Mouse (Mus musculus): ENCODE measurements around the gene 2010111I01Rik. TPM values are rescaled to one million over a fixed set of nuclear protein-coding genes. Genes with fewer than 3 reads are reported as not detected.

Gene 2010111I01Rik
- polyA plus RNA-seq, 1 experiment from 2014 or later = 114 TPM

DNA sequence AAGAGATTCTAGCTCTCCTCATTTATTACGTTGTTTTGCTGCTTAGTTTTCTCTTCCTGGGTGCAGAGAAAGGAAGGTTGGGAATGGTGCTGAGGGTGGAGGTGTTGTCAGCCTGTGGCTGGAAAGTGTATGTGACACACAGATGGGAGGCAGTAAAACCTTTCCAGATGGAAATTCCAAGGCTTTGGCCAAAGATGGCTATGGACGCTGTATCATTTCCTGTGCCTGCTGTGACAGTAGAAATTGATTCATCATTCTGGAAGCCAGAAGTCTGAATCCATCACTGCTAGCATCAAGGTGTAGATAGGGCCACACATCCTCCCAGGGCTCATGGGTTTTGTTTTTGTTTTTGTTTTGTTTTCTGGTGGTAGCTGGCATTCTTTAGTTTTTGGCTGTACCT, 141.9 kb downstream of the 2010111I01Rik start:
- ATAC-seq (ENCODE audit: insufficient read depth, low FRiP score, low read depth) = no peak
- H3K27me3 ChIP-seq (replicated peaks) = no peaks in the 10 kb centered on the region
- H3K4me2 ChIP-seq = no peak overlapping the region
- 66% methylated on average over 2 of the region's 2 CpGs for WGBS
- no peaks in the 10 kb centered on the region for H3K36me3 ChIP-seq
- no peak overlapping the region for H3K4me3 ChIP-seq (replicated peaks)
- H3K9me3 ChIP-seq = no peaks in the 10 kb centered on the region
- no peak overlapping the region for H3K9ac ChIP-seq
- H3K27ac ChIP-seq = no peak overlapping the region
- H3K4me1 ChIP-seq = peaks cover 15% of the 10 kb centered on the region; the same call in 1 of the 2 replicates

DNA sequence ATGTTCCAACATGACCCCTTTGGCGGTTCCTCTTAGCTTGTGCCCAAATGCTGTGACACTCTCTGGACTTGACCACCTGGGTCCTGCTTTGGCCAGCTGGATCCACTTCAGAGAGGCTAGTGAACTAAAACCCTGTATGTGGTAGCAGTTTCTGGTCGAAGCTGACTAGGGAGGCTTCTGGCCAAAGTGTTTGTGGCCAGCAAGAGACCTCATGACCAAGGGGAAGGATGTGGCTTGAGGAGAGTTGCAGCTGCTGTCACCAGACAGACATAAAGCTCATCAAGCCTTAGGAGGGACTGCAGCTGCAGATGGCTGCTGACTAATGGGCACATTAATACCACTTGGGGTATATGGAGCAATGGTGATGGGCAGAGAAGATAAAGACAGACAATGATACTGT, 143.9 kb downstream of the 2010111I01Rik start:
- H3K27ac ChIP-seq = no peak overlapping the region
- no peaks in the 10 kb centered on the region for H3K36me3 ChIP-seq
- H3K9me3 ChIP-seq = no peaks in the 10 kb centered on the region
- H3K4me2 ChIP-seq = no peak overlapping the region
- H3K27me3 ChIP-seq (replicated peaks) = no peaks in the 10 kb centered on the region
- H3K4me3 ChIP-seq (replicated peaks) = no peak overlapping the region
- H3K9ac ChIP-seq = no peak overlapping the region
- peaks cover 20% of the 10 kb centered on the region; the same call in 1 of the 2 replicates for H3K4me1 ChIP-seq
- no peak for ATAC-seq (ENCODE audit: insufficient read depth, low FRiP score, low read depth)
- 62% methylated on average over 2 of the region's 2 CpGs for WGBS

DNA sequence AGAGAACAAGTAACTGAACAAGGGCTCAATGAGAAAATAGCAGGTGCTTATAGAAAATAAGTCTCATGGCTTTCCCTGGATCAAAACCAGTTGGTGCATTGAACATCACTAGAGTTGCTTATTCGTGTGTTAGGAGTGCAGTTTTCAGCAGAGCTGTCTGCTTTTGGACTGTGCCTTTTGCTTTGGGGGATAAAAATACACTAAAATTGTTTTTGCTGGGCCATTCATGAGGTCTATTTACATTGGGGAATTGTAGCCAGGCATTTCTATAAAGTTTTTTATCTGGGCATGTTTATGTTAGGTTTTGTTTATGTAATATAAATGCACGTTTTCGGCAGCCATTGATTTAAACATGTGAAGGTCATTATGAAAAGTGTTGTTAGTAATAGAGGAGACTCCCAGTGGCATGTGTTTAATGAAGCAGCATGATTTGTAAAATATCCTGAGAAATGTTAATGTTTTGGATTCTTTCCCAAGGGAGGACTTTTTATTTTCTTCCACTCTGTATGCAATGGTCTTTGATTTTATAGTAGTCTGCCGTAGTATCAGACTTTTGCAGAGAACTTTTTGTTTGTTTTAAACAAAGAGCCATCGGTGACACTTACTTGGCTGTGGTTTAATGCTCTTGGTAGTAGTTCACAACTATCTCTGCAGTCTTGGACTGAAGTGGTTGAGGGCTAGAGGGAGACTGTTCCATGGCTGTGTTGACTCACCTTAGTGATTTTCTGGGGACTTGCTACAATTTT, 146.8 kb downstream of the 2010111I01Rik start:
- 25% methylated on average over 5 of the region's 5 CpGs for WGBS
- Histone ChIP-seq H3K9me3 (no peaks in the 10 kb centered on the region), H3K4me3 (replicated peaks) (no peak overlapping the region), H3K4me1 (peaks cover 36% of the 10 kb centered on the region), H3K36me3 (no peaks in the 10 kb centered on the region), H3K27me3 (replicated peaks) (no peaks in the 10 kb centered on the region), H3K4me2 (peak overlapping the region; percentile 25; the same call in 1 of the 2 replicates), H3K27ac (peak overlapping the region; percentile 87), H3K9ac (no peak overlapping the region)
- peak; percentile 21; the same call in 1 of the 2 replicates for ATAC-seq (ENCODE audit: insufficient read depth, low FRiP score, low read depth)

GRCm38 (mm10) chr13:63112043-63112597, 147.4 kb downstream of the 2010111I01Rik start:
- WGBS = 35% methylated on average over 4 of the region's 4 CpGs
- H3K27ac ChIP-seq = peak overlapping the region; percentile 87
- H3K4me2 ChIP-seq = peak overlapping the region; percentile 25; the same call in 1 of the 2 replicates
- no peaks in the 10 kb centered on the region for H3K27me3 ChIP-seq (replicated peaks)
- no peak overlapping the region for H3K9ac ChIP-seq
- no peaks in the 10 kb centered on the region for H3K36me3 ChIP-seq
- H3K4me3 ChIP-seq (replicated peaks) = no peak overlapping the region
- ATAC-seq (ENCODE audit: insufficient read depth, low FRiP score, low read depth) = 0 out of 2 replicates have a peak, but pooled peaks have one; percentile 19
- no peaks in the 10 kb centered on the region for H3K9me3 ChIP-seq
- peaks cover 36% of the 10 kb centered on the region for H3K4me1 ChIP-seq

GRCm38 (mm10) chr13:63112598-63113372, 148.1 kb downstream of the 2010111I01Rik start:
- H3K4me2 ChIP-seq = peak overlapping the region; percentile 25; the same call in 1 of the 2 replicates
- no peaks in the 10 kb centered on the region for H3K9me3 ChIP-seq
- H3K36me3 ChIP-seq = no peaks in the 10 kb centered on the region
- no peaks in the 10 kb centered on the region for H3K27me3 ChIP-seq (replicated peaks)
- peak overlapping the region; percentile 87 for H3K27ac ChIP-seq
- H3K4me3 ChIP-seq (replicated peaks) = no peak overlapping the region
- H3K9ac ChIP-seq = no peak overlapping the region
- peaks cover 36% of the 10 kb centered on the region for H3K4me1 ChIP-seq
- peak; percentile 34; the same call in 1 of the 2 replicates for ATAC-seq (ENCODE audit: insufficient read depth, low FRiP score, low read depth)
- WGBS = 34% methylated on average over 10 of the region's 10 CpGs

DNA sequence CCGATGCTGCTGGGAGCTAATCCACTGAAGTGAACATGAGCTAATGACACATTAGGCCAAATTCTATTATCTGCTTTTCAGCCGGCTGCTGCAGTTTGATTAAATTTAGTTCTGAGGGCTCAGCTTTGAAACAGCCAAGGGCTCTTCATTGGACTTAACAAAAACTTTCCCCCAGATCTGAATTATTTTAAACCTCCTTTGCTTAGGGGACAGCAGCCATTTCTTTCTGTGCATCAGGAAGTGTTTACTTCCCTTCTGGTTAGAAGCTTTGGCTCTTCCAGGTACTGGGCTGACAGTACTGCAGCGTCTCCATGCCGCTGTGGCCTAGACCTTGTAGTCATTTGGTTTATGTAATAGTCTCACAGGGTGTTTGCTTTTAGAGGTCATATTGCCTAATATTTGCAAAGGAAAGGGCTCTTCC, 149.2 kb downstream of the 2010111I01Rik start:
- no peak overlapping the region for H3K4me3 ChIP-seq (replicated peaks)
- WGBS = 50% methylated on average over 4 of the region's 4 CpGs

GRCm38 (mm10) chr13:63115187-63115784, 150.6 kb downstream of the 2010111I01Rik start:
- Histone ChIP-seq H3K4me2 (no peak overlapping the region), H3K4me1 (peaks cover 31% of the 10 kb centered on the region), H3K9ac (no peak overlapping the region), H3K36me3 (no peaks in the 10 kb centered on the region), H3K9me3 (no peaks in the 10 kb centered on the region), H3K27me3 (replicated peaks) (no peaks in the 10 kb centered on the region), H3K4me3 (replicated peaks) (no peak overlapping the region), H3K27ac (peak overlapping the region; percentile 78)
- ATAC-seq (ENCODE audit: insufficient read depth, low FRiP score, low read depth) = no peak
- WGBS = 66% methylated on average over 3 of the region's 3 CpGs

More for the DNA sequence above, 149.2 kb downstream of the 2010111I01Rik start:
- H3K27ac ChIP-seq = peak overlapping the region; percentile 78
- H3K4me1 ChIP-seq = peaks cover 31% of the 10 kb centered on the region
- H3K36me3 ChIP-seq = no peaks in the 10 kb centered on the region
- H3K9ac ChIP-seq = no peak overlapping the region
- no peaks in the 10 kb centered on the region for H3K9me3 ChIP-seq
- H3K4me2 ChIP-seq = no peak overlapping the region
- ATAC-seq (ENCODE audit: insufficient read depth, low FRiP score, low read depth) = no peak
- H3K27me3 ChIP-seq (replicated peaks) = no peaks in the 10 kb centered on the region

- Histone ChIP-seq H3K4me1 (peaks cover 22% of the 10 kb centered on the region), H3K4me2 (no peak overlapping the region), H3K27me3 (replicated peaks) (no peaks in the 10 kb centered on the region), H3K4me3 (replicated peaks) (no peak overlapping the region), H3K9me3 (no peaks in the 10 kb centered on the region), H3K9ac (no peak overlapping the region), H3K27ac (no peak overlapping the region), H3K36me3 (no peaks in the 10 kb centered on the region)
- no peak for ATAC-seq (ENCODE audit: insufficient read depth, low FRiP score, low read depth)
- WGBS = 65% methylated on average over 3 of the region's 3 CpGs
These were observed 152.9 kb downstream of the 2010111I01Rik start for GRCm38 (mm10) chr13:63117495-63118184.

DNA sequence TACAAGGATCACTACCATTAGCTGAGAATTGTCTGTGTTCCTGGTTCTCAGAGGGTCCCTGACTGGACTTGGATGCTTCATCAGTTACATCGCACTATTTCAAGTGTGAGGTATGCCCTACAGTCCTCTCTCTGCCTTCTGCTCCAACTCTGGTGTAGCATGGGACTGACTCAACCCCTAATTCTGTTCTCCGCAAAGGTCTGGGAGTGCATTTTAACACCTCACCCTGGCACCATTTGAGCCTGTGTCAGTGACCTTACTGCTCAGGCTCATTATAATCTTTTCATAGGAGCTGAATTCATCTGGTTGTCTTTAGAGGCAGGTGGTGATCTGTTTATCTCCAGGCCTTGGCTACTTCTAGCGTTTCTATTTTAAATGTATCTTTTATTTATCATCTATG, 154.0 kb downstream of the 2010111I01Rik start:
- WGBS = 77% methylated on average over 3 of the region's 3 CpGs
- Histone ChIP-seq H3K27ac (no peak overlapping the region), H3K4me3 (replicated peaks) (no peak overlapping the region)

DNA sequence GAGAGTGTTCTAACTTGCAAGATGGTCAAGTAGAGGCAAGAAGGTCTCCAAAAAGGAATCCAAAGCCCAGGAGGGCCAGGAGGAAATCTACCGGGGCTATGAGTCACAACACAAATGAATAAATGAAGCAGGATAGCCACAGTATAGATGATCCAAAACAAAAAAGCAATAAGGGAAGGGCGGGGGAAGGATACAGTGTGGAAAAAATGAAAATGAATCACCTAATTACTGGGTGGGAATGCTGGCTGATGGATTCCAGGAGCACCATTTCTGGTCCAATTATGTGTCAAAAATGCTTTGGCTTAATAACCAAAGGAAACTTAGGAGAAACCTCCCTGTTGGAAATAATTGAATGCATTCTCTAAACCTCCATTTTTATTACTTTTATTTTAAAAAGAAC, 155.6 kb downstream of the 2010111I01Rik start:
- no peaks in the 10 kb centered on the region for H3K27me3 ChIP-seq (replicated peaks)
- 0 out of 2 replicates have a peak, but pooled peaks cover 2% of the 10 kb centered on the region for H3K4me1 ChIP-seq
- H3K4me3 ChIP-seq (replicated peaks) = no peak overlapping the region
- no peaks in the 10 kb centered on the region for H3K9me3 ChIP-seq
- no peak overlapping the region for H3K9ac ChIP-seq
- no peaks in the 10 kb centered on the region for H3K36me3 ChIP-seq
- H3K27ac ChIP-seq = peak overlapping the region; percentile 42; the same call in 1 of the 2 replicates
- no peak; the same call in 1 of the 2 replicates for ATAC-seq (ENCODE audit: insufficient read depth, low FRiP score, low read depth)
- H3K4me2 ChIP-seq = no peak overlapping the region
- WGBS = 70% methylated on average over 2 of the region's 2 CpGs

More for the DNA sequence above, 154.0 kb downstream of the 2010111I01Rik start:
- Histone ChIP-seq H3K4me2 (no peak overlapping the region), H3K9ac (no peak overlapping the region), H3K27me3 (replicated peaks) (no peaks in the 10 kb centered on the region), H3K9me3 (no peaks in the 10 kb centered on the region), H3K36me3 (no peaks in the 10 kb centered on the region), H3K4me1 (peaks cover 15% of the 10 kb centered on the region)
- ATAC-seq (ENCODE audit: insufficient read depth, low FRiP score, low read depth) = no peak

- Histone ChIP-seq H3K4me1 (no peaks in the 10 kb centered on the region), H3K36me3 (no peaks in the 10 kb centered on the region), H3K9ac (no peak overlapping the region), H3K4me2 (no peak overlapping the region), H3K27ac (no peak overlapping the region), H3K4me3 (replicated peaks) (no peak overlapping the region), H3K9me3 (no peaks in the 10 kb centered on the region), H3K27me3 (replicated peaks) (no peaks in the 10 kb centered on the region)
- ATAC-seq (ENCODE audit: insufficient read depth, low FRiP score, low read depth) = no peak
- 62% methylated on average over 4 of the region's 4 CpGs for WGBS
These were observed 157.1 kb downstream of the 2010111I01Rik start for GRCm38 (mm10) chr13:63121747-63122146.

All from stomach, embryonic 15.5 days (tissue).